Mouse (Mus musculus) hindbrain, embryonic 14.5 days (tissue): ENCODE data around the gene Lrrk2. TPM values are rescaled to one million over a fixed set of nuclear protein-coding genes. Genes with fewer than 3 reads are reported as not detected.
A peak's percentile ranks its signal among the peaks of the same experiment; 100 is the strongest.

Experiments used
- ATAC-seq: fragments of 200-750 bp; cut with Nextera tagmentation; 2 replicates; pipeline ENCODE4 v1.8.0; 2017; ENCODE audit warnings: moderate number of reproducible peaks, mild to moderate bottlenecking, moderate TSS enrichment, moderate library complexity; ENCODE audit not compliant: low FRiP score
- DNase-seq: peaks from one replicate; pipeline ENCODE4 v3.0.0-alpha.2; 2015; ENCODE audit warnings: low spot score
- H3K27ac ChIP-seq: fragments of 300-500 bp; sonication (generic); 2 replicates; pipeline ENCODE4 v1.5.1; 2014; ENCODE audit warnings: mild to moderate bottlenecking, moderate library complexity
- H3K27me3 ChIP-seq: fragments of 300-500 bp; sonication (generic); 2 replicates; pipeline ENCODE4 v1.6.1; 2014; ENCODE audit warnings: mild to moderate bottlenecking, low read length, mixed read lengths; ENCODE audit not compliant: control insufficient read depth, insufficient read depth
- H3K36me3 ChIP-seq: fragments of 300-500 bp; sonication (generic); replicated peaks from 2 replicates; pipeline ENCODE4 v1.6.1; 2014; ENCODE audit not compliant: control insufficient read depth, insufficient read depth
- H3K4me1 ChIP-seq: fragments of 300-500 bp; sonication (generic); replicated peaks from 2 replicates; pipeline ENCODE4 v1.6.1; 2014; ENCODE audit warnings: antibody characterized with exemption, low read length, mixed read lengths; ENCODE audit not compliant: control insufficient read depth, insufficient read depth
- H3K4me2 ChIP-seq: fragments of 300-500 bp; sonication (generic); replicated peaks from 2 replicates; pipeline ENCODE4 v1.6.1; 2014; ENCODE audit warnings: mild to moderate bottlenecking, moderate library complexity
- H3K4me3 ChIP-seq: fragments of 300-500 bp; sonication (generic); replicated peaks from 2 replicates; pipeline ENCODE4 v1.5.1; 2014; ENCODE audit warnings: mild to moderate bottlenecking, low read length
- H3K9ac ChIP-seq: fragments of 300-500 bp; sonication (generic); 2 replicates; pipeline ENCODE4 v1.6.1; 2014
- H3K9me3 ChIP-seq: fragments of 300-500 bp; sonication (generic); 2 replicates; pipeline ENCODE4 v1.6.1; 2016; ENCODE audit warnings: low read length; ENCODE audit not compliant: control insufficient read depth
- WGBS: fragments of 180-500 bp; shearing (Covaris S2); extraction: QIAGEN DNeasy Blood & Tissue Kit; methylation state at CpG from one replicate; pipeline ENCODE4 v1.1.7; 2014; 5-methylcytosine and 5-hydroxymethylcytosine counted together
- polyA plus RNA-seq: library from polyadenylated mRNA; unstranded; fragments of >200 nt; fragmentation: Nextera tagmentation; extraction: Ambion mirVana; gene quantifications from 2 replicates; pipeline ENCODE4 v1.2.1, GENCODE M21; 2014

Lrrk2 gene
- polyA plus RNA-seq, 1 experiment from 2014 or later = 3.4 TPM

DNA sequence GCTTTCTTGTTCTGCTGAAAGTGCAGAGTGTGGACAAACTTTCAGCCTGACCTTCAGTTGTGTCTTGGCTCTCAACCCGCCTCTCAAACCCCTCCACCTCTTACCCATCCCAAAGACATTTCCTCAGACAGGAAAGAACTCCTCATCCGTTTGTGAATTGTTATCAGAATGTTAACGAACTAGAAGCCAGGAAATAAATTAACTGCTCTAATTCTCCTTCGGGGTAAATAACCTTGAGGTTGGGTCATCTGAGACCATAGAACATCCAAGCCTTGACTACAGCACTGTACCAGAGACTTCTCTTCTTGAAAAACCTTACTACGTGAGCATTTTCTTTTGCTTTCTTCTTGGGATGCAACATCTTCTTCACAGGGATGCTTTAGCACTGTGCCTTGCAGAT lies 988 bp upstream of the Lrrk2 start:
- WGBS = 84% methylated on average over 5 of the region's 5 CpGs
- no peaks in the 10 kb centered on the region for H3K4me1 ChIP-seq
- DNase-seq (no peak), ATAC-seq (no peak)
- no peaks in the 10 kb centered on the region for H3K9me3 ChIP-seq
- H3K9ac ChIP-seq = no peak overlapping the region
- no peak overlapping the region; the same call in 1 of the 2 replicates for H3K4me2 ChIP-seq
- H3K27ac ChIP-seq = no peak overlapping the region
- no peaks in the 10 kb centered on the region for H3K27me3 ChIP-seq
- H3K4me3 ChIP-seq = no peak overlapping the region
- no peaks in the 10 kb centered on the region for H3K36me3 ChIP-seq

DNA sequence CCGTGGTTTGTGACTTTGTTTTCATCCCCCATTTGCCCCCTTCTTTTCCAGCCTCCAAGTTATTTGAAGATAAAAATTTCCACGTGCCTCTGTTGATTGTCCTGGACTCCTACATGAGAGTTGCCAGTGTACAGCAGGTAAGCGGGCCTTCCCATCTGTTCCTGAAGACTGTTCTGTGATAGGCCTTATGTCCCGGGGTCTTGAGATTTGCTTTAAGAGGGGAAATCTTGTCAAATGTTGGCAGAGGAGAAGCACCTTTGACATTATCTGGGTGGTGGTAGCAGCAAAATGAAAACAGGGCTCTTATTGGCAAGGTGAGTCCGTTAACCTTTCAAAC lies 562 bp downstream of the Lrrk2 start:
- ATAC-seq (no peak), DNase-seq (no peak)
- no peaks in the 10 kb centered on the region for H3K27me3 ChIP-seq
- WGBS = 41% methylated on average over 5 of the region's 5 CpGs
- peak overlapping the region; percentile 45 for H3K4me3 ChIP-seq
- no peaks in the 10 kb centered on the region for H3K36me3 ChIP-seq
- no peaks in the 10 kb centered on the region for H3K4me1 ChIP-seq
- no peaks in the 10 kb centered on the region for H3K9me3 ChIP-seq
- peak overlapping the region; percentile 67 for H3K9ac ChIP-seq
- H3K4me2 ChIP-seq = peak overlapping the region; percentile 79
- H3K27ac ChIP-seq = no peak overlapping the region

DNA sequence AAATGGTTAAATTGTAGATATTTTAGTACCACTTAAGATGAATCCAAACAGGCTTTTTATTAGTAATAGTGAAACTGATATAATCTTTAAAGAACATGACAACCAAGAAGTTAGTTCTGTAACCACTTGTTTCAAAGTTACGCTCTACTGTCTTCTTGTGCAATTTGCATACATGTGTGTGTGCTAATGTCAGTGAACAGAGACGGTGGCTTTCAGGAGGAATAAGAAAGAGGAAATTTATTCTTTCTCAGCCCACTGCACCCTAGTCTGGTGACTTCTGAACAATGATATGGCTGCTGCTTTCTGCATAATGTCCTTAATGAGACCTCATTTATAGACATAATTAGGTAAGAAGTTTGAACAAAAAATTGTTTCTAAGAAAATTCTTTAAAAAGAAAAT lies 7.1 kb downstream of the Lrrk2 start:
- Histone ChIP-seq H3K4me1 (no peaks in the 10 kb centered on the region), H3K27ac (no peak overlapping the region), H3K4me2 (no peak overlapping the region), H3K9me3 (no peaks in the 10 kb centered on the region), H3K36me3 (no peaks in the 10 kb centered on the region), H3K9ac (no peak overlapping the region), H3K4me3 (no peak overlapping the region), H3K27me3 (no peaks in the 10 kb centered on the region)
- ATAC-seq (no peak), DNase-seq (no peak)
- WGBS = 73% methylated on average over 2 of the region's 2 CpGs

DNA sequence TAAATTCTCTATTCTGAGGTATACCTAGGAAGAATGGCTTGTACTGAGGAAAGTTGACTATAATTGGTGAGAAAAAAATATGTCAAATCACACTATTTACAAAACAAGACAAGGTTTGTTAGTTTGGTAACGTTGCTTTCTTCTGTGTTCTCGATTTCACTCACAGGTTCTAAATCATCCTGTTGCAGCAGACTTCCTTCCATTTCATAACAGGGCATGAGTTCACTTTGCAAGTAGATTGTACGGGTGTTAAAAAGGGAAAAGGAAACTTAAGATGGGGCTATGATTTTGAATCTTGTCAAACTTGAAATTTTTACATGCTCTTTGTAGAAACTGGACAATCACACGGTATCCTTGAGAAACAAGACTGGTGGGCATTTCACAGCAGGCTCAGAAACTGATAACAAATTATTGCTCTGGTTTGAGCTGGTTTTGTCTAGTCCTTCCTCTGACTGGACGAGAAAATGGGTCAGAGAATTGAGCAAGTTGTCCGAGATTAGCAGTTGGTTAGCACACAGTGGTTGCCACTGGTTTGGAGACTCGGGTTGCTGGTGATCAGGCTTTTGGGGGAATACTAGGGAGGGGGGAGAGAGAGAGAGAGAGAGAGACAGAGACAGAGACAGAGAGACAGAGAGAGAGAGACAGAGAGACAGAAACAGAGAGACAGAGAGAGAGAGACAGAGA lies 13.0 kb downstream of the Lrrk2 start:
- H3K27me3 ChIP-seq = no peaks in the 10 kb centered on the region
- no peak overlapping the region for H3K27ac ChIP-seq
- H3K4me1 ChIP-seq = no peaks in the 10 kb centered on the region
- H3K36me3 ChIP-seq = no peaks in the 10 kb centered on the region
- 90% methylated on average over 7 of the region's 7 CpGs for WGBS
- H3K9ac ChIP-seq = no peak overlapping the region
- H3K4me2 ChIP-seq = no peak overlapping the region
- no peak for ATAC-seq
- no peaks in the 10 kb centered on the region for H3K9me3 ChIP-seq
- no peak for DNase-seq
- H3K4me3 ChIP-seq = no peak overlapping the region

DNA sequence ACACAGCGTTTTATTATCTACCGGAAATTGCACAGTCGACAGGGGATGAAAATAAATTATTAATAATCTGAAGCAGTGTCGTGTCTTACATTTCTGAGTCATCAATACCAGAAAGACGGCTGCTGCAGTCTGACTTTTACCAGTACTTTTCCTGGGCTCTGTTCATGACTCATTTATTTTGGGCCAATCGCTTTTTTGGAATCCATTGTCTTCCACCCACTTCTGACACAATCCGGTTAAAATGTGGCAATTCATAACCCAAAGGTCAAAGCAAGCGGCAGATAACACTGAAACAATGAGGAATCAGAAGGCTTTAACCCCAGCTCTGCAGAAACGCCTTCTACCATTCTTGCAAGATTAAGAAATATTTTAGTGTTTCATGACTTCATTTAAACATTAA lies 17.7 kb downstream of the Lrrk2 start:
- WGBS = 80% methylated on average over 9 of the region's 9 CpGs
- no peak overlapping the region for H3K27ac ChIP-seq
- no peak overlapping the region for H3K4me2 ChIP-seq
- DNase-seq = no peak
- no peaks in the 10 kb centered on the region for H3K9me3 ChIP-seq
- no peaks in the 10 kb centered on the region for H3K4me1 ChIP-seq
- ATAC-seq = no peak
- H3K9ac ChIP-seq = no peak overlapping the region
- no peaks in the 10 kb centered on the region for H3K27me3 ChIP-seq
- H3K36me3 ChIP-seq = no peaks in the 10 kb centered on the region
- H3K4me3 ChIP-seq = no peak overlapping the region

DNA sequence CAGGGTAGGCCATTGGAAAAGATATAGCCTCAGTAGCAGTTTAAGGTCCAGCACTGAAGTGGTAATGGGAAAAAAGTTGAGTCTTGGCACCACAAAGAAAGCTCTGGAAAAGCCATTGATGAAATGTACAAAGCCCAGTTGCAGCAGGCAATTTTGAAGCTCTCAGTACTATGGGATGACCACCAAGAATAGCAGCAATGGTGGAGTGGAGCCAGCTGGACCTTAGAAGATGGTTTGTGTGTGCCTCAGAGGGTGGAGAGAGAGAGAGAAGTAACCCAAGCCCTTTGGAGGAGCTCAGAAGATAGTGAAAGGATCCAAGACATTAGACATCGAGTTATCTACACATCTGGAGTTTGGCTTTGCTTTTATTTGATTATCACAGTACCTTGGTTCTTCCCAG lies 20.1 kb downstream of the Lrrk2 start:
- Histone ChIP-seq H3K9me3 (no peaks in the 10 kb centered on the region), H3K36me3 (no peaks in the 10 kb centered on the region), H3K27me3 (no peaks in the 10 kb centered on the region), H3K4me3 (no peak overlapping the region), H3K27ac (no peak overlapping the region), H3K4me1 (no peaks in the 10 kb centered on the region), H3K9ac (no peak overlapping the region), H3K4me2 (no peak overlapping the region)
- ATAC-seq = no peak
- no peak for DNase-seq
- WGBS = 89% methylated on average over 1 of the region's 1 CpGs

DNA sequence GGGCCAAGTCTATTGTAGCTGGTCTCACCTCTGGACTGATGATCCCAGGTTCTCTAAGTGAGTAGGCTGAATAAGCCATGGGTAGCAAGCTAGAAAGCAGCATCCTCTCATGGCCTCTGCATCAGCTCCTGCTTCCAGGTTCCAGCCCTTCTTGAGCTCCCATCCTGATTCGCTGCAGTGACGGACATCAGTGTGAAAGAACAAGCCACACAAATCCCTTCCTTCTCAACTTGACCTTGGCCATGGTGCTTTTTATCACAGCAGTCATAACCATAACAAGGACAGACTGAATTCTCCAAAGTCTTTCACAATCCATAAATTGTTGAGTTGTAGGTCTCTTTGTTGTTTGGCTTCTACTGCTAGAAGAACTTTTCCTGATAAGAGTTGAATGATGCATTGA lies 20.9 kb downstream of the Lrrk2 start:
- WGBS = 94% methylated on average over 2 of the region's 2 CpGs
- no peaks in the 10 kb centered on the region for H3K27me3 ChIP-seq
- H3K27ac ChIP-seq = no peak overlapping the region
- no peak overlapping the region for H3K4me2 ChIP-seq
- H3K4me3 ChIP-seq = no peak overlapping the region
- H3K36me3 ChIP-seq = no peaks in the 10 kb centered on the region
- H3K4me1 ChIP-seq = no peaks in the 10 kb centered on the region
- no peak overlapping the region for H3K9ac ChIP-seq
- no peaks in the 10 kb centered on the region for H3K9me3 ChIP-seq
- no peak for DNase-seq
- ATAC-seq = no peak

DNA sequence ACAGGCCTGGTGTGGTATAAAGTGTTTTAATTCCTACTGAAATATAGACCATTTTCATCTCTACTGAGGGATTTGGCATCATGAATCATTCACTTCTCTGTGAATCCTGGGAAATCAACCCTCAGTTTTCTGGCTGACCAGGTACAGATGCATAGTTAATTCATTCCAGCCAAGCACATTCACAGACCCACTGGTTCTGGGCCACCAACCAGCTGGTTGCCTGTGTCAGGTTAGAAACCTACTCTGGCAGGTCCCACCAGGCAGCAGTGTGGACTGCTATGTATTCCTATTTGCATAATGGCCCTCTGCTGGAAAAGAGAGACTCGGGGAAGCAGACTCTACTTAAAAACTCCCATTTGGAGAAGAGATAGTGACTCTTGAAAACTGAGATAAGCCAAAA lies 27.9 kb downstream of the Lrrk2 start:
- DNase-seq = no peak

DNA sequence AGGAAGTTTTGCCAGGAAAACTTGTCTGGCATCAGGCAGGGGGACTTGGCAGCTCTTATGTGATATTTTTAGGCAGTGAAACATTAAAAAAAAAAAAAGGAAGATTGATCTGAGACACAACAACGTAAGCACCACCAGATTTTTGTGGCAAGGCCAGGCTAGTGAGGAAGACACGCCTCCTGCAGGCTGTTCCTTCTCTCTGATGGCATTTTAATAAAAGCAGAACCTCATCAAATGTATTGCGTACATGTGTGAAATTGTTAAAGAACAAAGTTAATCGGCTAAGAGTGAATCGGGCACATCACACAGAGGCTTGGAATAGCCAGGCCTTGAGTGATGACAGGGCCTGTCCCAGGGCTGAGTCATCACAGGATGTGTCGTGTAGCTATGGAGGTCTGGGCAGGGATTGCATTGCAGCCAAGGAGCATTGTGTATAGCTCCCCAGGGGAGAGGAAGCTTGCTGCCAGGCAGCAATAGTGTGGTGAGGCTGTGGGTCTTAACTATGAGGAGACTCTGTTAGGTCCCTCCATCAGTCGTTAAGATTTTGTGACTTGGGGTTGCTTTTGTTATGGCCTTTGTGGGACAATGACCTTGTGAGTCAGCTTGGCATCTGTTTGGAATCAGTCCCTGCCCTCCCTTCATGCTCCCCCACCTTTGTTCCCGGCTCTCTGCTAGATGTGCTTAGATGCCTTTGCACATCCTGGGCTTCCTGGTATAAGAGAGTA lies 30.2 kb downstream of the Lrrk2 start:
- Histone ChIP-seq H3K36me3 (no peaks in the 10 kb centered on the region), H3K27me3 (no peaks in the 10 kb centered on the region), H3K4me2 (no peak overlapping the region), H3K9ac (no peak overlapping the region), H3K4me1 (no peaks in the 10 kb centered on the region; the same call in 1 of the 2 replicates), H3K9me3 (no peaks in the 10 kb centered on the region), H3K4me3 (no peak overlapping the region), H3K27ac (no peak overlapping the region)
- no peak for DNase-seq
- 34% methylated on average over 8 of the region's 8 CpGs for WGBS
- ATAC-seq = peak; percentile 64; the same call in 1 of the 2 replicates

More for the DNA sequence above, 27.9 kb downstream of the Lrrk2 start:
- Histone ChIP-seq H3K9ac (no peak overlapping the region), H3K36me3 (no peaks in the 10 kb centered on the region), H3K27ac (no peak overlapping the region), H3K27me3 (no peaks in the 10 kb centered on the region), H3K4me2 (no peak overlapping the region), H3K4me1 (no peaks in the 10 kb centered on the region; the same call in 1 of the 2 replicates), H3K9me3 (no peaks in the 10 kb centered on the region), H3K4me3 (no peak overlapping the region)
- WGBS = 29% methylated on average over 1 of the region's 1 CpGs
- ATAC-seq = no peak
